Mouse (Mus musculus): ENCODE measurements around the gene Il4i1.

- no peak for TF ChIP-seq CTCF (IDR thresholded peaks at IDR 0.05; ENCODE audit: low read depth)
- TF ChIP-seq EP300 (optimal IDR thresholded peaks at IDR 0.05), result no peak
These were observed 4.3 kb downstream of the Il4i1 start for GRCm38 (mm10) chr7:44820525-44820924.
